Mouse (Mus musculus): ENCODE measurements around the gene Ccr6.
"Not testable (repeated sequence)": the region's sequence is repeated elsewhere in the genome, so short reads cannot be mapped to it uniquely, and the experiment has no call there.

Gene Ccr6

GRCm38 (mm10) chr17:8235743-8236142, at the start of gene Ccr6:
Ccr6 (plus strand) TSS chr17:8236043.
- DNase-seq (ENCODE audit: low spot score in 2 of 2), result no peak

- DNase-seq (ENCODE audit: low spot score in 2 of 2), result no peak
Observed at GRCm38 (mm10) chr17:8193678-8194077, 42.2 kb upstream of the Ccr6 start.

DNA sequence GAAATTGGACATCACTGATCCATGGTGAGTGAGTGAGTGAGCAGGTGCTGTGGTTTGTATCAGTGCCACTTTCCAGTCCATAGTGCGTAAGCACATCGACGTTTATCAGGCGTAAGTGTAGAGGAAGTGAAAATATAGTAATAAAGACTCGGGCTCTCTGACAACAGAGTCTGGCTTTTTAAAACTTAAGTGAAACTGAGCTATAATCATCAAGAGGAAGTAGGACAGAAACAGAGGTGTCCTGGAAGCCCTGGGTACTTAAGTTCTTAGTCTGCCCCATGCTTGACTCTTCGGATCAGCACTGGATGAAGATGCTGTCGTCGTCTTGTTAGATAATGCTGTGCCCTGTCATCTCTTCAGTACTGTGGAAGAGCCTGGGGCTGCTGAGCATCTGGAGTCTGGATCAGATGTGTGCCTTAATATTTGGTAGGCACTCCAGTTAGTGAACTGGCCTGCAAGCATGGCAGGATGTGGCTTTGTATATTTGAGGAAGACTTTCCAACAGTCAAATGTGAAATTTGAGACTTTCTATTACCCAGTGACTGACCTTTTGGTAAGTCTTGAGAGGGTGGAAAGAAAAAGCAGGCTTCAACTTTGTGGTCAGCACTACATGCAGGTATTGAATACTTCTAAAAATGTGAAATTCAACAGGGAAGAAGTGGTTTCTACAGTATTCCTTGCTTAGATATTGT, 40.0 kb upstream of the Ccr6 start:
- no peak for DNase-seq (ENCODE audit: low spot score in 2 of 2)

- DNase-seq (ENCODE audit: low spot score in 2 of 2), result no peak
Observed at GRCm38 (mm10) chr17:8197652-8198051, 38.2 kb upstream of the Ccr6 start.

GRCm38 (mm10) chr17:8199067-8199935, 36.5 kb upstream of the Ccr6 start:
- no peak for DNase-seq (ENCODE audit: low spot score in 2 of 2)

- DNase-seq (ENCODE audit: low spot score in 2 of 2), result no peak
Observed at GRCm38 (mm10) chr17:8199936-8200330, 35.9 kb upstream of the Ccr6 start.

GRCm38 (mm10) chr17:8203487-8203886, 32.4 kb upstream of the Ccr6 start:
- no peak for DNase-seq (ENCODE audit: low spot score in 2 of 2)

DNA sequence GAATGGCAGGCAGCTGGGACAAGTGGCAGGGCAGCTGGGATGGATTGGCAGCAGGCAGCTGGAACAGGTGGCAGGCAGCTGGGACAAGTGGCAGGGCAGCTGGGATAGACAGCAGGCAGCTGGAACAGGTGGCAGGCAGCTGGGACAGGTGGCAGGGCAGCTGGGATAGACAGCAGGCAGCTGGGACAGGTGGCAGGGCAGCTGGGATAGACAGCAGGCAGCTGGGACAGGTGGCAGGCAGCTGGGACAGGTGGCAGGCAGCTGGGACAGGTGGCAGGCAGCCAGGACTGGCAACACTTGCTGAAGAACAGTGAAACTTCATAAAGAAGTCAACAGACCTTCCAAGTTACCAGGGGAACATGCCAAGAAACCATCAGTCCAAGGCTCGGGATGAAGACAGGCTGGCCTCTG, 30.6 kb upstream of the Ccr6 start:
- not testable (repeated sequence) for DNase-seq (ENCODE audit: low spot score in 2 of 2)

DNA sequence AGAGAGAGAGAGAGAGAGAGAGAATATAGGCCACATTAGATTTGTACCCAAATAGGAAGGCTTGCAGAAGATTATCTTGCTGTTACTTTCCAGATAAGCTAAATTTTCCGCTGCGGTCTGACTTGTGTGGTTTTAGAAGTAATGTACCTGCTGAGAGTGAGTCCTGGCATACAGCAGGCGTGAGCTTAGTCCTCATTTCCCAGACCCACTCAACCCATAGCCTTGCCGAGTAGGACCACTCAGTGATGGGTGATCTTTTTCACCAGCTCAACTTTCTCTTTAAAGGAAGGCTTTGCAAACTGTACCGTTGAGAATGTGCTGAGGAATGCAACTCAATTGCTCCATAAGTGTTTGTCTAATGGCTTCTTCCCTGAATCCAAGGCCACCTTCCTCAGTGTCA, 29.2 kb upstream of the Ccr6 start:
- no peak for DNase-seq (ENCODE audit: low spot score in 2 of 2)

GRCm38 (mm10) chr17:8209696-8210095, 26.1 kb upstream of the Ccr6 start:
- no peak for DNase-seq (ENCODE audit: low spot score in 2 of 2)

DNA sequence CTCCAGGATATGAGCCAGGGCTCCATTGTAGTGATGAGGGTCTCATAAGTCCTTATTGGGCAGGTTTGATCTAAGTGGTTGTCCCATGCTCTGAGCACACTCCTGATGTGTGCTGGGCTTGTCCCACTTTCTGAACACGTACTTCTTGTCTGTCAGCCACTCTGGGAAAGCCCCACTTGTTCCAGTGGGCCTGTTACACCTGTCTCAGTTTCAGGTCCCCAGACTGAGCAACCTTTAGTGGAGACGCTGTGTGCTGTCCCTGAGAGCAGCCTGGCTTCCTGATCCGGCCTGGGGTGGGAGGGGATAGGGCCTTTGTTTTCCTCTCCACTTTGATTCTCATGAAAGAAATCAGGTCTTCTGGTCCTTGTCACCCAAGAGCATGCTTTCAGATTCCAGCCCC, 25.7 kb upstream of the Ccr6 start:
- no peak for DNase-seq (ENCODE audit: low spot score in 2 of 2)

- DNase-seq (ENCODE audit: low spot score in 2 of 2), result no peak
Observed at GRCm38 (mm10) chr17:8210675-8211074, 25.2 kb upstream of the Ccr6 start.

DNA sequence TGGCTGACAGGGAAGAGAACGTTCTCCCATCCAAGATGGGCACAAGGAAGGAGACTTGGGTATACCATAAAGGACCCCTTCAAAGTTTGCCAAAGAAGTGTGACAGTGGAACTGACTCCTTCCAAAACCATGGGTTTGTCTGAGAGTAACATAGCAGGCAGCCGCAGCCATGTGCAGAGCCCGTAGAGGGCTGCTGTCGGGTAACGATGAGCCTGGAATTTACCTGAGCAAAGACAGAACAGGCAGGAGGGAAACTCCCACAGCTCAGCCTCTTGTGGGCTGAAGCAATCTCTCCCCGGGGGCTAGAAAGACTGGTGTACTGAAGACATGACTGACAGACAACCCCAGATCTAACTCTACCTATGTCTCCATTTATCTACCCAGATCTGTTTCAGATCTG, 24.4 kb upstream of the Ccr6 start:
- DNase-seq (ENCODE audit: low spot score in 2 of 2), result no peak

DNA sequence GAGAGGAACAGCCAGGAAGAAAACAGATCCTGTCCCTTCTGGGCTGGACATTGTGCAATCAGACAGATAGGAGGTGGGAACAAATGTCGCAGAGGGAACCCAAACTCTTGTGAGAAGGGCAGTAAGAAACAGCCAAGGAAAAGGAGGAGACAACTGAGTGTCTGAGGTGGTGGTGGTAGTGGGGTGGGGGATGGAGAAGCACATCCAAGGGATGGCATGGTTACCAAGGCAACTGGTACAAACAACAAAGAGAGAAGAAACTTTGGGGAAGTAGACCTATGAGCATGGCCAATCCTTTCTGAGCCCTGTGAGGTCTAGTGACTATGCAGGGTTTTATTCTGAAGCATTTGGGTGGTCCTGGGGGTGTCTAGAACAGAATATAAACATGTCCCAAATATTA, 21.5 kb upstream of the Ccr6 start:
- no peak for DNase-seq (ENCODE audit: low spot score in 2 of 2)

GRCm38 (mm10) chr17:8215016-8215745, 20.7 kb upstream of the Ccr6 start:
- DNase-seq (ENCODE audit: low spot score in 2 of 2), result no peak

DNA sequence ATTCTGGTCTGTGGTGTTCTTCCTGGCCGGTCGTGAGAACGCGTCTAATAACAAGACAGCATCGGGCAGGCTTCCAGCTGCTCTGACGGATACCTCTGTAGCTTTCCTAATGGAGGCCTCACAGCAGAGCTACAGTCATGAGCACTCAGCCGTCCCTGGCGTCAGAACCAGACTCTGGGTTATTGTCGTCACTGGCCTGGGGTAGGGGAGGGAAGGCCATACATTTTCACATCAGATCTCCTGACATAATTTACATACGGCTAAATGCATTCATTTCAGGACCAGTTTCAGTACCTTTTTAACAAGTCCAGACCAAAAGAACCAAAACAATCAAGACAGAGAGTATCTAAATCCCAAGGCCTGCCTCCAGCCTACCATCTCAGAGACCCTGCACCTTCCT, 12.6 kb upstream of the Ccr6 start:
- no peak for DNase-seq (ENCODE audit: low spot score in 2 of 2)

DNA sequence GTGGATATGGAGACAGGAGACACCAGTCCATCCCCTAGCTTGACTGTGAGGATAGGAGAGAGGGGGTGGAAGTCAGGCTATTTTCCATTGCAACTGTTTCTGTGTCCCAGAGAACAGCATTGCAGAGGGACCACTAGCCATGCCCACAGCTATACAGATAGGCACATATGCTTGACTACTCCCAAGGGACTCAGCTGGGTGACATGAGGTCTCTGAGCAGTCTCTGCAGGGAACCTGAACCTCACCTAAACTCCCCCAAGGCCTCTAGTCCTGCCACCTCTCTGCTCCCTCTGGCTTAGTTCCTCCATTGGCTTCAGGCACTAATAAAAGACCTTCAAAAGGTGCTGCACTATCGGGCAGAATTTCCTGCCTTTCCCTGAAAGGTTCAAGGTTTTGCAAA, 11.8 kb upstream of the Ccr6 start:
- DNase-seq (ENCODE audit: low spot score in 2 of 2), result no peak

DNA sequence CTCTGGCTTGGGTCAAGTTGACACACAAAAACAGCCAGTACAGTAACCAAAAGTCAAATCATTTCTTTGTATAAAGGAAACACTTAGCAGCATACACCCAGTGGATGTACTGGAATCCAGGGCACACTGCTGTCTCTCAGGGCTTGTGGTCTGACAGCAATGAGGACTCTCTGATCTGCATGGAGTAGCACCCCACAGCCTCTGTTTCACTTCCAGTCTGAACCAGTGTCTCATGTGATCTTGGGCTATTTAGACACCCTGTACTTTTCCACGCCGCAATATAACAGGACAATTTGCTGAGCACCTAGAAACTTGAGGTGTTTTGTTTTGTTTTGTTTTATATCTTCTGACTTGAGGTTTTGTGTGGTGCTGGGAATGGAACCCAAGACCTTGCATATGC, 10.7 kb upstream of the Ccr6 start:
- no peak for DNase-seq (ENCODE audit: low spot score in 2 of 2)

- no peak for DNase-seq (ENCODE audit: low spot score in 2 of 2)
Observed at GRCm38 (mm10) chr17:8225746-8226145, 10.1 kb upstream of the Ccr6 start.

DNA sequence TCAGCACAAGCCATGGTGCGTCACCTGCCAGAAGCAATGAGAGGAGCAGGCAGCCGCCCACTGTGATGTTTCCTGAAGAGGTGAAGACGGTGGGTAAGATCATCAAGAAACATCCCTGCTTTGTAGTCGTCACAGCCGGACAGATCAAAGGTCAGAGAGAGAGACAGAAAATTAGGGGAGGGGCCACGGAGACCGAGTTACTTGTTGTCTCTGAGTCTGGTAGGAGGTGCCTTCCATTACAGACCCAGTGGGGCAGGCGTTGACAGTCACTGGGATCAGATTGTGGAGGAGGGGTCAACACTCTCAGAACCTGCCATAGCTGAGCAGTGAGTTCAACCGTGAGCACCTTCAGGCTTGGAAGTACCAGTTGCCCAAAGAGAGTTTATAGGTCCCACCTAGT, 7.2 kb upstream of the Ccr6 start:
- no peak for DNase-seq (ENCODE audit: low spot score in 2 of 2)

GRCm38 (mm10) chr17:8229607-8230006, 6.2 kb upstream of the Ccr6 start:
- DNase-seq (ENCODE audit: low spot score in 2 of 2), result no peak

- DNase-seq (ENCODE audit: low spot score in 2 of 2), result no peak
Observed at GRCm38 (mm10) chr17:8232089-8232488, 3.8 kb upstream of the Ccr6 start.
